Mouse (Mus musculus) effector memory CD4-positive, alpha-beta T cell, adult 7 months (primary cell): ENCODE results near the gene Cnpy3. TPM values are rescaled to one million over a fixed set of nuclear protein-coding genes. Genes with fewer than 3 reads are reported as not detected.

ENCODE experiments used
- polyA plus RNA-seq: library from polyadenylated mRNA; unstranded; fragments of 100-300 nt; shearing (Covaris generic); gene quantifications from one replicate; pipeline ENCODE4 v1.2.1, GENCODE M21; 2017

Cnpy3 gene
- polyA plus RNA-seq = 42.4 TPM

GRCm38 (mm10) chr17:46751794-46752556 lies at the start of gene Cnpy3:
TSS of gene Cnpy3 (minus strand) at chr17:46752214.

GRCm38 (mm10) chr17:46782341-46783221 lies 30.6 kb upstream of the Cnpy3 start, which contains the start of gene Rpl7l1:
TSS of gene Rpl7l1 (minus strand) at chr17:46782672.

GRCm38 (mm10) chr17:46772404-46773277 lies 20.6 kb upstream of the Cnpy3 start, which contains the start of gene 2310039H08Rik:
TSS of gene 2310039H08Rik (plus strand) at chr17:46772635.

GRCm38 (mm10) chr17:46763544-46763943 lies 11.5 kb upstream of the Cnpy3 start, which contains the start of gene Ptcra:
TSS of gene Ptcra (minus strand) at chr17:46763712.

GRCm38 (mm10) chr17:46728904-46729318 lies 23.1 kb downstream of the Cnpy3 start, which contains the start of gene Gnmt:
TSS of gene Gnmt (minus strand) at chr17:46729168.

GRCm38 (mm10) chr17:46710959-46711597 lies 40.9 kb downstream of the Cnpy3 start, which contains the start of gene Pex6:
TSS of gene Pex6 (plus strand) at chr17:46711463.

GRCm38 (mm10) chr17:46704887-46705835 lies 46.9 kb downstream of the Cnpy3 start, which contains the start of gene Ppp2r5d:
TSS of gene Ppp2r5d (minus strand) at chr17:46705111.

Other genes starting within 250 kb of the Cnpy3 start
- gene Cul9, start 205.8 kb downstream of the Cnpy3 start, polyA plus RNA-seq = 5.4 TPM
- 26.4 TPM for gene Srf, start 196.0 kb downstream of the Cnpy3 start, polyA plus RNA-seq
- not detected for gene Ptk7, start 122.7 kb downstream of the Cnpy3 start, polyA plus RNA-seq
- gene Klc4, start 106.2 kb downstream of the Cnpy3 start, polyA plus RNA-seq = 17.7 TPM
- gene Mrpl2, start 106.0 kb downstream of the Cnpy3 start, polyA plus RNA-seq = 34.7 TPM
- 1.5 TPM for gene Cul7, start 101.9 kb downstream of the Cnpy3 start, polyA plus RNA-seq
- gene Rrp36, start 77.9 kb downstream of the Cnpy3 start, polyA plus RNA-seq = 36.3 TPM
- 81.7 TPM for gene Mea1, start 73.4 kb downstream of the Cnpy3 start, polyA plus RNA-seq
- gene Klhdc3, start 71.3 kb downstream of the Cnpy3 start, polyA plus RNA-seq = 82.7 TPM
- 49.9 TPM for gene Ppp2r5d, start 47.1 kb downstream of the Cnpy3 start, polyA plus RNA-seq
- 27.2 TPM for gene Pex6, start 40.8 kb downstream of the Cnpy3 start, polyA plus RNA-seq
- gene Gnmt, start 23.0 kb downstream of the Cnpy3 start, polyA plus RNA-seq = not detected
- gene Ptcra, start 11.5 kb upstream of the Cnpy3 start, polyA plus RNA-seq = not detected
- gene 2310039H08Rik, start 20.4 kb upstream of the Cnpy3 start, polyA plus RNA-seq = 22.3 TPM
- gene Rpl7l1, start 30.5 kb upstream of the Cnpy3 start, polyA plus RNA-seq = 71.3 TPM
- gene Bicral, start 106.3 kb upstream of the Cnpy3 start, polyA plus RNA-seq = 17.5 TPM
- 25.9 TPM for gene Tbcc, start 138.5 kb upstream of the Cnpy3 start, polyA plus RNA-seq
- gene Prph2, start 158.2 kb upstream of the Cnpy3 start, polyA plus RNA-seq = 0.22 TPM